Mouse (Mus musculus): Measurements from ENCODE around the gene Taok3. TPM values are rescaled to one million over a fixed set of nuclear protein-coding genes. Genes with fewer than 3 reads are reported as not detected.
"Not testable (repeated sequence)": the region's sequence is repeated elsewhere in the genome, so short reads cannot be mapped to it uniquely, and the experiment has no call there.

Gene Taok3
- total and polyA plus RNA-seq, 3 experiments: 8.3 to 35.0 (median 17.4) TPM

DNA sequence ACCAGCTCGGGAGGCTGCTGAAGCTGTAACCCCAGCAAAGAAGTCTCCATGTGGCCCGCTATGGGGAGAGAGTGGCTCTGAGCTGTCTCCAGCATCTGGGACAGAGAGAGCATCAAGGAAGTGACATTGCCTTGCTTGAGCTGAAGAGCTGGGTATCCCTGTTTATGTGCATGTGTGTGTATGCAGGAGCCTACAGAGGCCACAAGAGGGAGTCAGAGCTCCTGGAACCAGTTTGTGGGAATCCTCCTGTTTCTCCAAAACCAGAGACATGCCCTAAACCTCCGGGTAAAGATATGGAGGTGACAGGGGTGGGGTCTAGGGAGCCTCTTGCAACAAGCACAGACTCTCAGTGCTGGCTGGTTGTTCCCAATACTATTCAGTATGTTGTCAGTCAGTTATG, 171.4 kb downstream of the Taok3 start:
- no peaks in the 10 kb centered on the region for H3K36me3 ChIP-seq (replicated peaks in 1 of 2; ENCODE audit: control insufficient read depth in 1 of 2, insufficient read depth in 1 of 2, low read length in 1 of 2)
- TF ChIP-seq RAD21 (IDR thresholded peaks at IDR 0.05; ENCODE audit: low read depth, low read length) (peak; percentile 18), USF2 (conservative IDR thresholded peaks at IDR 0.05; ENCODE audit: low read depth, low read length) (no peak), CTCF (conservative IDR thresholded peaks at IDR 0.05 in 1 of 2, IDR thresholded peaks at IDR 0.05 in 1 of 2; ENCODE audit: low read depth in 2 of 2, low read length in 2 of 2) (peak in 1 of 2 experiments; percentile 41; a peak in 2 of 4 replicates), POLR2AphosphoS2 (IDR thresholded peaks at IDR 0.05; ENCODE audit: low read depth, low read length) (no peak)
- no peak overlapping the region for H3K4me3 ChIP-seq (replicated peaks in 1 of 3; ENCODE audit: low read depth in 2 of 3, low read length in 2 of 3, poor library complexity in 1 of 3)
- dilution Hi-C loops (cut with MboI; ENCODE audit: extremely low pct_ligation_motif_present, extremely low pct_unique_long_range_greater_than_20kb, low sequenced_read_pairs): no loop called here
- H3K27ac ChIP-seq (ENCODE audit: insufficient read depth, low read depth): no peak overlapping the region
- peaks cover 2% of the 10 kb centered on the region for H3K9me3 ChIP-seq (replicated peaks; ENCODE audit: low read length)
- peaks cover 0 to 10% of the 10 kb centered on the region in 2 experiments; a peak in 2 of 4 replicates for H3K4me1 ChIP-seq (ENCODE audit: control insufficient read depth in 1 of 2, insufficient read depth in 2 of 2)
- no peak overlapping the region for H3K9ac ChIP-seq (ENCODE audit: insufficient read depth, low read depth)
- in situ Hi-C loops (cut with MboI; ENCODE audit: low pct_ligation_motif_present, low pct_unique_long_range_greater_than_20kb, low sequenced_read_pairs): no loop called here
- H3K27me3 ChIP-seq (replicated peaks): peaks cover 4% of the 10 kb centered on the region
- peaks cover 10% of the 10 kb centered on the region for H3K79me2 ChIP-seq (replicated peaks; ENCODE audit: control insufficient read depth, extremely low read depth, insufficient read depth, poor library complexity, severe bottlenecking)
- no peak for DNase-seq (ENCODE audit: extremely low read depth)
- no peak overlapping the region for H3K4me2 ChIP-seq (ENCODE audit: insufficient read depth, low read depth, poor library complexity, severe bottlenecking)

DNA sequence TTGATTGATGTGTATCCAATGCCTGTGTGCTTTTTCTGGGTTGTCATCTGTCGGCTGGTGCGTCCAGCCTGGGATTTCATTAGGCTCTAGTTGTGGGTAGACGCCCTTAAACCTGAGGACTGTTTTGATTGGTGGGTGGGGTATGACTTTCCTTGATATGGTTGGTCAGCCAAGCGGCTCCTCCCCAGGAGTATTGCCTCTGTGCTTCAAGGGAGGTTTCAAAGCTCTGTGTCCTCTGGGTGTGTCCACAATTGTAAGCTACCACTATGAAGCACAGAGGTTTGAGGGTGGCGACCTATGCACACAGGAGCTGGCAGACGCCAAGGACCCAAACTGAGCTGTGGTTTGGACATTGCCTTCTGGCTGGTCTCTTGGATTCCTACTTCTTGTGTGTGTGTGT, 172.6 kb downstream of the Taok3 start:
- H3K4me3 ChIP-seq (replicated peaks in 1 of 3; ENCODE audit: low read depth in 2 of 3, low read length in 2 of 3, poor library complexity in 1 of 3): no peak overlapping the region
- H3K9ac ChIP-seq (ENCODE audit: insufficient read depth, low read depth): no peak overlapping the region
- H3K9me3 ChIP-seq (replicated peaks; ENCODE audit: low read length): peaks cover 2% of the 10 kb centered on the region
- no peak for DNase-seq (ENCODE audit: extremely low read depth)
- H3K4me2 ChIP-seq (ENCODE audit: insufficient read depth, low read depth, poor library complexity, severe bottlenecking): no peak overlapping the region
- H3K27me3 ChIP-seq (replicated peaks): peaks cover 4% of the 10 kb centered on the region
- no peaks in the 10 kb centered on the region for H3K79me2 ChIP-seq (replicated peaks; ENCODE audit: control insufficient read depth, extremely low read depth, insufficient read depth, poor library complexity, severe bottlenecking)
- dilution Hi-C loops (cut with MboI; ENCODE audit: extremely low pct_ligation_motif_present, extremely low pct_unique_long_range_greater_than_20kb, low sequenced_read_pairs): no loop called here
- H3K27ac ChIP-seq (ENCODE audit: insufficient read depth, low read depth): no peak overlapping the region
- peaks cover 0 to 10% of the 10 kb centered on the region in 2 experiments; a peak in 2 of 4 replicates for H3K4me1 ChIP-seq (ENCODE audit: control insufficient read depth in 1 of 2, insufficient read depth in 2 of 2)
- no peaks in the 10 kb centered on the region for H3K36me3 ChIP-seq (replicated peaks in 1 of 2; ENCODE audit: control insufficient read depth in 1 of 2, insufficient read depth in 1 of 2, low read length in 1 of 2)
- in situ Hi-C loops (cut with MboI; ENCODE audit: low pct_ligation_motif_present, low pct_unique_long_range_greater_than_20kb, low sequenced_read_pairs): no loop called here
- no peak for TF ChIP-seq IRF4 (IDR thresholded peaks at IDR 0.05; ENCODE audit: low read depth, low read length)
- TF ChIP-seq MAX (IDR thresholded peaks at IDR 0.05; ENCODE audit: low read length): no peak
- no peak for TF ChIP-seq BHLHE40 (IDR thresholded peaks at IDR 0.05; ENCODE audit: low read depth, low read length)
- no peak for TF ChIP-seq ZC3H11A (IDR thresholded peaks at IDR 0.05; ENCODE audit: low read depth, low read length)
- no peak for TF ChIP-seq MAZ (IDR thresholded peaks at IDR 0.05; ENCODE audit: low read depth, low read length)
- no peak for TF ChIP-seq MAFK (IDR thresholded peaks at IDR 0.05; ENCODE audit: insufficient replicate concordance, low read length)
- no peak for TF ChIP-seq SIN3A (IDR thresholded peaks at IDR 0.05; ENCODE audit: low read length)
- TF ChIP-seq EP300 (IDR thresholded peaks at IDR 0.05; ENCODE audit: low read length): no peak
- no peak for TF ChIP-seq GABPA (IDR thresholded peaks at IDR 0.05; ENCODE audit: insufficient replicate concordance, low read depth, low read length)
- TF ChIP-seq USF2 (conservative IDR thresholded peaks at IDR 0.05; ENCODE audit: low read depth, low read length): no peak
- TF ChIP-seq TCF12 (IDR thresholded peaks at IDR 0.05; ENCODE audit: low read depth, low read length): no peak
- TF ChIP-seq NELFE (IDR thresholded peaks at IDR 0.05; ENCODE audit: low read depth, low read length): no peak
- no peak for TF ChIP-seq TBP (conservative IDR thresholded peaks at IDR 0.05; ENCODE audit: low read depth, low read length)
- TF ChIP-seq CTCF (conservative IDR thresholded peaks at IDR 0.05 in 1 of 2, IDR thresholded peaks at IDR 0.05 in 1 of 2; ENCODE audit: low read depth in 2 of 2, low read length in 2 of 2): no peak

DNA sequence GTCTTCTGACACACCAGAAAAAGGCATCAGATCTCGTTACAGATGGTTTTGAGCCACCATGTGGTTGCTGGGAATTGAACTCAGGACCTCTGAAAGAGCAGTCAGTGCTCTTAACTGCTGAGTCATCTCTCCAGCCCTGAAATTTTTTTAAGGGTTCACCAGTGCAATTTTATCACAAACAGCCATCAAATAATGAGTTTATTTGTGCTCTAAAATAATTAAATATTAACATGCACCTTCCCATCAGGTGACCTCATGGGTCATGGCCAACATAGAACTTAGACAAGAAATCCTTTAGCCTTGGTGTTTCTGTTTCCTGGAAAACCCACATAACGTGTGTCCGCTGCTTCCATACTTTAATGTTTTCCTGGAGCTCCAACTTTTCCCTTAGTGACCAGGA, 173.8 kb downstream of the Taok3 start:
- H3K36me3 ChIP-seq (replicated peaks in 1 of 2; ENCODE audit: control insufficient read depth in 1 of 2, insufficient read depth in 1 of 2, low read length in 1 of 2); H3K4me1 ChIP-seq (ENCODE audit: control insufficient read depth in 1 of 2, insufficient read depth in 2 of 2); dilution Hi-C loops (cut with MboI; ENCODE audit: extremely low pct_ligation_motif_present, extremely low pct_unique_long_range_greater_than_20kb, low sequenced_read_pairs); H3K27me3 ChIP-seq (replicated peaks); DNase-seq (ENCODE audit: extremely low read depth); H3K9ac ChIP-seq (ENCODE audit: insufficient read depth, low read depth); in situ Hi-C loops (cut with MboI; ENCODE audit: low pct_ligation_motif_present, low pct_unique_long_range_greater_than_20kb, low sequenced_read_pairs); H3K4me3 ChIP-seq (replicated peaks in 1 of 3; ENCODE audit: low read depth in 2 of 3, low read length in 2 of 3, poor library complexity in 1 of 3); H3K27ac ChIP-seq (ENCODE audit: insufficient read depth, low read depth); H3K79me2 ChIP-seq (replicated peaks; ENCODE audit: control insufficient read depth, extremely low read depth, insufficient read depth, poor library complexity, severe bottlenecking); H3K4me2 ChIP-seq (ENCODE audit: insufficient read depth, low read depth, poor library complexity, severe bottlenecking); H3K9me3 ChIP-seq (replicated peaks; ENCODE audit: low read length): not testable (repeated sequence)
